Mouse (Mus musculus) small intestine, adult 2 months (tissue): ENCODE results near the gene Syvn1. TPM values are rescaled to one million over a fixed set of nuclear protein-coding genes. Genes with fewer than 3 reads are reported as not detected.
A peak's percentile ranks its signal among the peaks of the same experiment; 100 is the strongest.

Experiments
- H3K27ac ChIP-seq: fragments of 200-500 bp; 2 replicates; pipeline ENCODE4 v1.5.1; 2012; ENCODE audit warnings: low read depth, low read length, control low read depth, inconsistent platforms; ENCODE audit not compliant: insufficient read depth
- H3K27me3 ChIP-seq: fragments of 200-500 bp; 2 replicates; pipeline ENCODE4 v1.6.1; 2012; ENCODE audit warnings: mild to moderate bottlenecking, moderate library complexity, low read length, inconsistent platforms; ENCODE audit not compliant: control insufficient read depth, insufficient read depth
- H3K36me3 ChIP-seq: fragments of 200-500 bp; 2 replicates; pipeline ENCODE4 v1.6.1; 2012; ENCODE audit warnings: mild to moderate bottlenecking, low read length, control low read depth, inconsistent platforms; ENCODE audit not compliant: control insufficient read depth, insufficient read depth
- H3K4me1 ChIP-seq: fragments of 200-500 bp; 2 replicates; pipeline ENCODE4 v1.6.1; 2012; ENCODE audit warnings: low read length, inconsistent platforms, mixed read lengths; ENCODE audit not compliant: control insufficient read depth, insufficient read depth, insufficient read length
- H3K4me3 ChIP-seq: fragments of 200-500 bp; 2 replicates; pipeline ENCODE4 v1.5.1; 2012; ENCODE audit warnings: low read depth, mild to moderate bottlenecking, control low read depth, inconsistent platforms, low read length, moderate library complexity
- CTCF ChIP-seq: fragments of 200-500 bp; IDR thresholded peaks from 2 replicates; pipeline ENCODE4 v1.5.1; 2012; ENCODE audit warnings: low read depth, mild to moderate bottlenecking, control low read depth, inconsistent platforms, low read length, moderate library complexity, mixed read lengths; ENCODE audit not compliant: insufficient replicate concordance, insufficient read length; ENCODE audit errors: extremely low read depth
- POLR2A ChIP-seq: fragments of 200-500 bp; IDR thresholded peaks from 2 replicates; pipeline ENCODE4 v1.6.1; 2012; ENCODE audit warnings: low read depth, mild to moderate bottlenecking, control low read depth, inconsistent platforms, low read length, moderate library complexity
- WGBS: fragments of 180-500 bp; shearing (Covaris S2); methylation state at CpG from one replicate; pipeline ENCODE4 v1.1.7; 2018; 5-methylcytosine and 5-hydroxymethylcytosine counted together
- polyA plus RNA-seq: library from polyadenylated mRNA; depleted of rRNA; stranded (reverse); fragments of >200 nt; gene quantifications from 2 replicates; pipeline ENCODE4 v1.2.3, GENCODE M21; 2012

Syvn1 gene
- polyA plus RNA-seq, 1 experiment = 103 TPM

GRCm38 (mm10) chr19:6014991-6015510, 31.3 kb upstream of the Syvn1 start:
- WGBS = 0% methylated on average over 15 of the region's 18 CpGs

GRCm38 (mm10) chr19:6015511-6016315, 30.7 kb upstream of the Syvn1 start, which contains the start of gene Capn1:
TSS of gene Capn1 (minus strand) at chr19:6015897.
- Histone ChIP-seq H3K27ac (peak within 1 kb of the TSS; percentile 64), H3K36me3 (peaks cover 12% of the 10 kb centered on the region), H3K4me3 (peak within 1 kb of the TSS; percentile 80), H3K27me3 (no peaks in the 10 kb centered on the region), H3K4me1 (peaks cover 17% of the 10 kb centered on the region; the same call in 1 of the 2 replicates)
- TF ChIP-seq CTCF (peak; percentile 35; the same call in 1 of the 2 replicates), POLR2A (no peak)
- 3% methylated on average over 40 of the region's 40 CpGs for WGBS

More at GRCm38 (mm10) chr19:6014991-6015510, 31.3 kb upstream of the Syvn1 start:
- H3K36me3 ChIP-seq = peaks cover 18% of the 10 kb centered on the region
- H3K27me3 ChIP-seq = no peaks in the 10 kb centered on the region
- peaks cover 14% of the 10 kb centered on the region; the same call in 1 of the 2 replicates for H3K4me1 ChIP-seq
- H3K27ac ChIP-seq = peak overlapping the region; percentile 64
- peak overlapping the region; percentile 80 for H3K4me3 ChIP-seq
- TF ChIP-seq CTCF (no peak), POLR2A (peak; percentile 66; the same call in 1 of the 2 replicates)

GRCm38 (mm10) chr19:6016532-6016931, 29.8 kb upstream of the Syvn1 start:
- Histone ChIP-seq H3K36me3 (peaks cover 5% of the 10 kb centered on the region; the same call in 1 of the 2 replicates), H3K27me3 (no peaks in the 10 kb centered on the region)
- WGBS = 40% methylated on average over 7 of the region's 7 CpGs

GRCm38 (mm10) chr19:6018142-6019089, 28.0 kb upstream of the Syvn1 start:
- WGBS = 20% methylated on average over 15 of the region's 15 CpGs
- no peak overlapping the region for H3K4me3 ChIP-seq
- no peak for TF ChIP-seq POLR2A
- TF ChIP-seq CTCF = peak; percentile 96
- peaks cover 28% of the 10 kb centered on the region; the same call in 1 of the 2 replicates for H3K4me1 ChIP-seq
- no peaks in the 10 kb centered on the region for H3K36me3 ChIP-seq
- H3K27ac ChIP-seq = no peak overlapping the region
- H3K27me3 ChIP-seq = no peaks in the 10 kb centered on the region

More at GRCm38 (mm10) chr19:6016532-6016931, 29.8 kb upstream of the Syvn1 start:
- no peak for TF ChIP-seq CTCF
- no peak for TF ChIP-seq POLR2A
- H3K27ac ChIP-seq = no peak overlapping the region
- peak overlapping the region; percentile 80; the same call in 1 of the 2 replicates for H3K4me3 ChIP-seq
- H3K4me1 ChIP-seq = peaks cover 20% of the 10 kb centered on the region; the same call in 1 of the 2 replicates

GRCm38 (mm10) chr19:6020276-6020675, 26.1 kb upstream of the Syvn1 start:
- Histone ChIP-seq H3K4me3 (no peak overlapping the region), H3K27me3 (no peaks in the 10 kb centered on the region), H3K36me3 (no peaks in the 10 kb centered on the region), H3K27ac (peak overlapping the region; percentile 60), H3K4me1 (peaks cover 21% of the 10 kb centered on the region)
- no peak for TF ChIP-seq POLR2A
- no peak for TF ChIP-seq CTCF
- WGBS = 20% methylated on average over 3 of the region's 3 CpGs

- no peaks in the 10 kb centered on the region for H3K36me3 ChIP-seq
Measured at GRCm38 (mm10) chr19:6023059-6023458, 23.3 kb upstream of the Syvn1 start.

More at GRCm38 (mm10) chr19:6023059-6023458, 23.3 kb upstream of the Syvn1 start:
- H3K27me3 ChIP-seq = no peaks in the 10 kb centered on the region
- no peak for TF ChIP-seq CTCF
- no peak for TF ChIP-seq POLR2A
- no peak overlapping the region for H3K27ac ChIP-seq
- no peak overlapping the region for H3K4me3 ChIP-seq
- H3K4me1 ChIP-seq = peaks cover 17% of the 10 kb centered on the region
- 86% methylated on average over 8 of the region's 8 CpGs for whole genome bisulfite sequencing
